Mouse (Mus musculus) hindbrain, embryonic 15.5 days (tissue): Measurements from ENCODE around the gene Rmnd5a. TPM values are rescaled to one million over a fixed set of nuclear protein-coding genes. Genes with fewer than 3 reads are reported as not detected.

Experiments
- polyA plus RNA-seq: library from polyadenylated mRNA; unstranded; fragments of >200 nt; fragmentation: Nextera tagmentation; extraction: Ambion mirVana; gene quantifications from 2 replicates; pipeline ENCODE4 v1.2.1, GENCODE M21; 2015

Rmnd5a gene
- polyA plus RNA-seq, 1 experiment from 2014 or later, result 11.5 TPM

Other genes with a start within 250 kb of the Rmnd5a start
- gene Fabp1, start 240.8 kb downstream of the Rmnd5a start, polyA plus RNA-seq, result 0.30 and 0.75 TPM in 2 replicates
- 18.4 and 22.9 TPM in 2 replicates for gene Krcc1, start 169.0 kb downstream of the Rmnd5a start, polyA plus RNA-seq
- 0.16 and 0.43 TPM in 2 replicates for gene Smyd1, start 118.4 kb downstream of the Rmnd5a start, polyA plus RNA-seq
- not detected in 2 replicates for gene Cd8b1, start 117.8 kb downstream of the Rmnd5a start, polyA plus RNA-seq
- not detected in 2 replicates for gene Cd8a, start 67.2 kb downstream of the Rmnd5a start, polyA plus RNA-seq
- 25.5 and 26.5 TPM in 2 replicates for gene Rnf103, start 53.3 kb upstream of the Rmnd5a start, polyA plus RNA-seq
- gene Chmp3, start 103.2 kb upstream of the Rmnd5a start, polyA plus RNA-seq, result 54.1 and 56.7 TPM in 2 replicates
- gene Kdm3a, start 192.4 kb upstream of the Rmnd5a start, polyA plus RNA-seq, result 37.4 and 38.3 TPM in 2 replicates